Mouse (Mus musculus) small intestine, adult 2 months (tissue): ENCODE data around the gene Tigd3.

ENCODE experiments used
- CTCF ChIP-seq: fragments of 200-500 bp; IDR thresholded peaks from 2 replicates; pipeline ENCODE4 v1.5.1; 2012; ENCODE audit warnings: low read depth, mild to moderate bottlenecking, control low read depth, inconsistent platforms, low read length, moderate library complexity, mixed read lengths; ENCODE audit not compliant: insufficient replicate concordance, insufficient read length; ENCODE audit errors: extremely low read depth
- POLR2A ChIP-seq: fragments of 200-500 bp; IDR thresholded peaks from 2 replicates; pipeline ENCODE4 v1.6.1; 2012; ENCODE audit warnings: low read depth, mild to moderate bottlenecking, control low read depth, inconsistent platforms, low read length, moderate library complexity

DNA sequence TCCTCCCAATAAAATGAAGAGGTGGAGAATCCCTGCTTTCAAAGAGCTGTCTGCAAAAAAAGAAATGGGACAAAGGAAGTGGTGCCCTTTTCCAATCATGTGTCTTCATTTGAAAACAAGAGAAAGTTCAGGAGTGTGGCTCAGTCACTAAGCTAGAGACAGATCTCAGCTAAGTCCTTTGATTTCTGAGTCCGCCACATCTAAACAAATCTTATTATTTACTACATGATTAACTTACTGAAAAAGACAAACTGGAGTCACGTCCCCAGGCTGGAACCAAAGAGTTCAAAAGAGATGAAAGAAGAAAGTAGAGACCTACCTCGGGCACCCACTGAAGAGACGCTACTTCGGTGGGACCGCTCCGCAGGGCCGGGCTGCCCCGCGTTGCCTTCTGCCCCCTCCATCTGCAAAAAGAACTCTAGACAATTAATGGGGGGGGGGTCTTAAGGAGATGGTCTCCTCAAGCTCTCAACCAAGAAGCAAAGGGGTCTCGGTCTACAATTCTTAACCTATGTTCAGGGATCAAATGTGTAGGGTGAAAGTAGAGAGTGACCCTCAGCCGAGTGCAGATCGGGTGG, 19.5 kb downstream of the Tigd3 start:
- TF ChIP-seq CTCF (no peak), POLR2A (no peak)
